Mouse (Mus musculus) hematopoietic stem cell, adult 5-6 weeks (primary cell): ENCODE measurements around the gene Tmem151b. TPM values are rescaled to one million over a fixed set of nuclear protein-coding genes. Genes with fewer than 3 reads are reported as not detected.
A peak's percentile ranks its signal among the peaks of the same experiment; 100 is the strongest.

Experiments
- ATAC-seq, 2 experiments: fragments of 125-278 bp in 1 of 2; replicated peaks in 1 of 2; 2 replicates each; pipeline ENCODE4 v1.8.0; 2016 to 2017; ENCODE audit warnings: inconsistent platforms in 2 of 2, mild to moderate bottlenecking in 2 of 2, moderate number of reproducible peaks in 2 of 2, low read depth in 1 of 2, moderate TSS enrichment in 1 of 2; ENCODE audit not compliant: low FRiP score in 2 of 2, poor library complexity in 2 of 2, severe bottlenecking in 2 of 2, insufficient read depth in 1 of 2, low TSS enrichment in 1 of 2
- total RNA-seq: library from RNA; stranded (forward); fragments of 172-1452, 232-1000 nt; gene quantifications from 2 replicates; pipeline ENCODE4 v1.2.3, GENCODE M21; 2017

Tmem151b gene
- total RNA-seq, 1 experiment from 2014 or later, result 0.25 TPM

GRCm38 (mm10) chr17:45503301-45503973 lies 46.0 kb downstream of the Tmem151b start:
- peak; percentile 68 to 76 for ATAC-seq

- no peak for ATAC-seq
These were observed 47.2 kb downstream of the Tmem151b start for GRCm38 (mm10) chr17:45502324-45502723.

- ATAC-seq, result no peak
These were observed 48.5 kb downstream of the Tmem151b start for GRCm38 (mm10) chr17:45500981-45501380.

GRCm38 (mm10) chr17:45499516-45499915 lies 50.0 kb downstream of the Tmem151b start:
- ATAC-seq, result no peak

- ATAC-seq, result no peak
These were observed 51.1 kb downstream of the Tmem151b start for GRCm38 (mm10) chr17:45498397-45498796.

GRCm38 (mm10) chr17:45495398-45495797 lies 54.1 kb downstream of the Tmem151b start:
- no peak for ATAC-seq

Other genes with a start within 250 kb of the Tmem151b start
- 130 and 148 TPM in 2 replicates for gene Cdc5l, start 115.9 kb downstream of the Tmem151b start, total RNA-seq
- 0.31 TPM in 1 of 2 replicates, not detected in the other for gene Spats1, start 74.3 kb downstream of the Tmem151b start, total RNA-seq
- 6.2 and 8.2 TPM in 2 replicates for gene Aars2, start 42.8 kb downstream of the Tmem151b start, total RNA-seq
- gene Tcte1, start 26.2 kb downstream of the Tmem151b start, total RNA-seq, result not detected in 2 replicates
- gene Nfkbie, start 6.0 kb upstream of the Tmem151b start, total RNA-seq, result 20.5 and 22.7 TPM in 2 replicates
- gene Slc35b2, start 14.2 kb upstream of the Tmem151b start, total RNA-seq, result 64.8 and 76.7 TPM in 2 replicates
- gene Hsp90ab1, start 23.6 kb upstream of the Tmem151b start, total RNA-seq, result 2,119 and 2,880 TPM in 2 replicates
- gene Slc29a1, start 49.9 kb upstream of the Tmem151b start, total RNA-seq, result 70.4 and 70.6 TPM in 2 replicates
- not detected in 2 replicates for gene Mymx, start 52.4 kb upstream of the Tmem151b start, total RNA-seq
- 0.50 and 0.55 TPM in 2 replicates for gene Capn11, start 109.6 kb upstream of the Tmem151b start, total RNA-seq
- 13.2 and 21.9 TPM in 2 replicates for gene Mrpl14, start 136.6 kb upstream of the Tmem151b start, total RNA-seq
- 5.3 and 7.6 TPM in 2 replicates for gene Tmem63b, start 137.2 kb upstream of the Tmem151b start, total RNA-seq
- gene 1600014C23Rik, start 184.2 kb upstream of the Tmem151b start, total RNA-seq, result not detected in 2 replicates